Mouse (Mus musculus) midbrain, embryonic 11.5 days (tissue): ENCODE data around the gene Hdac9. TPM values are rescaled to one million over a fixed set of nuclear protein-coding genes. Genes with fewer than 3 reads are reported as not detected.

Source experiments
- ATAC-seq: fragments of 200-750 bp; cut with Nextera tagmentation; 2 replicates; pipeline ENCODE4 v1.8.0; 2017; ENCODE audit warnings: moderate TSS enrichment, moderate library complexity; ENCODE audit not compliant: low FRiP score
- DNase-seq: peaks from one replicate; pipeline ENCODE4 v3.0.0; 2015; ENCODE audit warnings: low spot score; ENCODE audit errors: missing footprints
- H3K27ac ChIP-seq: fragments of 300-500 bp; sonication (generic); 2 replicates; pipeline ENCODE4 v1.5.1; 2014; ENCODE audit warnings: low read depth, low read length
- H3K27me3 ChIP-seq: fragments of 300-500 bp; sonication (generic); 2 replicates; pipeline ENCODE4 v1.6.1; 2014; ENCODE audit warnings: mild to moderate bottlenecking, low read length, moderate library complexity, mixed read lengths; ENCODE audit not compliant: control insufficient read depth, insufficient read depth
- H3K36me3 ChIP-seq: fragments of 300-500 bp; sonication (generic); 2 replicates; pipeline ENCODE4 v1.6.1; 2014; ENCODE audit warnings: mild to moderate bottlenecking, low read length, moderate library complexity, mixed read lengths; ENCODE audit not compliant: control insufficient read depth, insufficient read depth
- H3K4me1 ChIP-seq: fragments of 300-500 bp; sonication (generic); 2 replicates; pipeline ENCODE4 v1.6.1; 2014; ENCODE audit warnings: low read length; ENCODE audit not compliant: control insufficient read depth, insufficient read depth
- H3K4me2 ChIP-seq: fragments of 300-500 bp; sonication (generic); 2 replicates; pipeline ENCODE4 v1.6.1; 2014; ENCODE audit warnings: mild to moderate bottlenecking, moderate library complexity
- H3K4me3 ChIP-seq: fragments of 300-500 bp; sonication (generic); 2 replicates; pipeline ENCODE4 v1.5.1; 2014; ENCODE audit warnings: low read depth, low read length
- H3K9ac ChIP-seq: fragments of 300-500 bp; sonication (generic); 2 replicates; pipeline ENCODE4 v1.6.1; 2014; ENCODE audit warnings: low read length
- H3K9me3 ChIP-seq: fragments of 300-500 bp; sonication (generic); 2 replicates; pipeline ENCODE4 v1.6.1; 2016; ENCODE audit warnings: low read length; ENCODE audit not compliant: control insufficient read depth
- WGBS: fragments of 180-500 bp; shearing (Covaris S2); extraction: QIAGEN DNeasy Blood & Tissue Kit; methylation state at CpG from one replicate; pipeline ENCODE4 v1.1.7; 2014; 5-methylcytosine and 5-hydroxymethylcytosine counted together
- polyA plus RNA-seq: library from polyadenylated mRNA; unstranded; fragments of >200 nt; fragmentation: Nextera tagmentation; extraction: Ambion mirVana; gene quantifications from 2 replicates; pipeline ENCODE4 v1.2.1, GENCODE M21; 2014

Gene Hdac9
- polyA plus RNA-seq, 1 experiment from 2014 or later: 14.1 TPM

- H3K4me1 ChIP-seq: no peaks in the 10 kb centered on the region; the same call in 1 of the 2 replicates
- WGBS: 69% methylated on average over 5 of the region's 5 CpGs
- H3K36me3 ChIP-seq: no peaks in the 10 kb centered on the region
- no peaks in the 10 kb centered on the region for H3K9me3 ChIP-seq
- no peak overlapping the region for H3K4me3 ChIP-seq
- H3K4me2 ChIP-seq: no peak overlapping the region
- H3K27me3 ChIP-seq: no peaks in the 10 kb centered on the region
- no peak for DNase-seq
- no peak overlapping the region for H3K9ac ChIP-seq
- ATAC-seq: no peak
- H3K27ac ChIP-seq: no peak overlapping the region
Measured at GRCm38 (mm10) chr12:34774071-34774470, 142.8 kb downstream of the Hdac9 start.

GRCm38 (mm10) chr12:34767226-34767775, 149.6 kb downstream of the Hdac9 start:
- no peaks in the 10 kb centered on the region for H3K27me3 ChIP-seq
- ATAC-seq: no peak
- 79% methylated on average over 6 of the region's 6 CpGs for WGBS
- no peaks in the 10 kb centered on the region for H3K4me1 ChIP-seq
- no peak overlapping the region for H3K27ac ChIP-seq
- no peak overlapping the region for H3K4me2 ChIP-seq
- H3K36me3 ChIP-seq: no peaks in the 10 kb centered on the region
- DNase-seq: no peak
- H3K9ac ChIP-seq: no peak overlapping the region
- no peak overlapping the region for H3K4me3 ChIP-seq
- no peaks in the 10 kb centered on the region for H3K9me3 ChIP-seq

DNA sequence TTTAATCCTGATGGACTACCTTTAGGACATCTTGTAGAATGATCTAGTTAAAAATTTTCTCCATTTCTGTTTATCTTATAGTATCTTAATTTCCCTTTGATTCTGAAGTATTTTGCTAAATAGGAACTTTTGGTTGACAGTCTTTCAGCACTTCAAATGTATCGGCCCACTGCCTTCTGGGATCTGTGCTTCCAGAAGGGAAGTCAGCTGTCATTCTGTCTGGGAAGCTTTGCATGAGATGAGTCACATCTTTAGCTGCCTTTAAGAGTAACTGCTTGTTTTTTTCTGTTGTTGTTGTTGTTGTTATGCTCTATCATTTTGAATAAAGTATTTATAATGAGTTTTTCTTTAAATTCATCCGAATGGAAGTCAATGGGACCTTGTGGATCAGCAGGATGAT, 169.6 kb downstream of the Hdac9 start:
- 79% methylated on average over 2 of the region's 2 CpGs for WGBS
- no peaks in the 10 kb centered on the region for H3K9me3 ChIP-seq
- no peaks in the 10 kb centered on the region for H3K36me3 ChIP-seq
- H3K27me3 ChIP-seq: no peaks in the 10 kb centered on the region
- no peaks in the 10 kb centered on the region for H3K4me1 ChIP-seq
- H3K4me3 ChIP-seq: no peak overlapping the region
- no peak overlapping the region for H3K9ac ChIP-seq
- DNase-seq: no peak
- H3K4me2 ChIP-seq: no peak overlapping the region
- H3K27ac ChIP-seq: no peak overlapping the region
- no peak for ATAC-seq

GRCm38 (mm10) chr12:34725204-34725603, 191.7 kb downstream of the Hdac9 start:
- no peak overlapping the region for H3K4me3 ChIP-seq
- no peaks in the 10 kb centered on the region for H3K9me3 ChIP-seq
- H3K27me3 ChIP-seq: no peaks in the 10 kb centered on the region
- no peaks in the 10 kb centered on the region for H3K4me1 ChIP-seq
- H3K9ac ChIP-seq: no peak overlapping the region
- WGBS: 61% methylated on average over 5 of the region's 5 CpGs
- DNase-seq: no peak
- H3K36me3 ChIP-seq: no peaks in the 10 kb centered on the region
- H3K4me2 ChIP-seq: no peak overlapping the region
- ATAC-seq: no peak
- H3K27ac ChIP-seq: no peak overlapping the region

DNA sequence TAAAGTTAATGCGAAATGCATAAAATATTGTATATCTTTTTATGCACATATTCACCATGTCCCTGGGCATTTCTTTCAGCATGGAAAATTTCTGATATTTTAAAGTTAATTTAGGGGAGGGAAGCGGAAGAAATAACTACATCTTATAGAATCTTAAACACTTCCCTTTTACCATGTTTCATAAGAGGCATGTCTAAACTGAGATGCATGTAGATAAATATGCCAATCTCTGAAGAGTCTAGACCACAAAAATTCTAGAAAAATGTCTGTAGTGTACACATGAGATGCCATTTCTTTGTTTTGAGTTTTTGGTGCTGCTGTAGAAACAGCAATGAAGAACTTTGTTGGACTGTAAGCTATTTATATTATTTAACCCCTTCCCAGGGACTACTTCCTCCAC, 192.6 kb downstream of the Hdac9 start:
- Histone ChIP-seq H3K36me3 (no peaks in the 10 kb centered on the region), H3K27ac (no peak overlapping the region), H3K9ac (no peak overlapping the region), H3K4me1 (no peaks in the 10 kb centered on the region), H3K4me2 (no peak overlapping the region), H3K27me3 (no peaks in the 10 kb centered on the region), H3K9me3 (no peaks in the 10 kb centered on the region), H3K4me3 (no peak overlapping the region)
- ATAC-seq: no peak
- no peak for DNase-seq
- 88% methylated on average over 2 of the region's 2 CpGs for WGBS

DNA sequence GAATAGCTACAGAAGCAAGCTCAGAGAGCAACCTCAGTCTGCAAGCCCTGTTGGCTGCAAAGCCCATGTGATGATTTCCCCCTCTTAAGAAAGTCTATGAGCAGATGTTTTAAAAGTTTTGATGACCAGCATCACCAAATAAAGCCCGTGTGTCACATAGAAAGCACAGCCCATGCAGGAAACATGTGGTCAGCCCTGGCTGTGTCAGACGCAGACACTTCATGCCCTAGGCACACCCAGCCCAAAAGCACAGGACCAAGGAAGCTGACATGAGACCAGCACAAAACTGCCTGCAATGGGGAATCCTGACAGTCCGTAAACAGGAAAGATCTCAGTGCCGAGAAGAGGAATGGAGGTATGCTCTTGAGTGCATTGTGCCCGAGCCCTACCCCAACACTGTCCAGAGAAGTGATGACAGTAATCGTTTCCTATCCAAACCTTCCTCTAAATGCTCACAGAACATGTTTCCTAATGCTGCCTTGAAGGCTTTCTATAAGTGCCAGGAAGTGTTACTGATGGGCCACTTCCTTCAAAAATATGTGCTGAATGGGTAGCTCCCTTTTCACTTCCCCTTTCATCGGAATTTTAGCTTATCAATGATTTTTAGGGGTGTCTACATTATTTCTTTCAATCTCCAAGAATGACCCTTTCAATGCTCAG, 193.9 kb downstream of the Hdac9 start:
- Histone ChIP-seq H3K27me3 (no peaks in the 10 kb centered on the region), H3K4me1 (no peaks in the 10 kb centered on the region), H3K9me3 (no peaks in the 10 kb centered on the region), H3K36me3 (no peaks in the 10 kb centered on the region), H3K9ac (no peak overlapping the region), H3K4me2 (no peak overlapping the region), H3K4me3 (no peak overlapping the region), H3K27ac (no peak overlapping the region)
- DNase-seq: no peak
- WGBS: 85% methylated on average over 7 of the region's 7 CpGs
- no peak for ATAC-seq

GRCm38 (mm10) chr12:34720906-34721305, 196.0 kb downstream of the Hdac9 start:
- DNase-seq: no peak
- Histone ChIP-seq H3K4me1 (no peaks in the 10 kb centered on the region), H3K27ac (no peak overlapping the region), H3K4me3 (no peak overlapping the region), H3K9me3 (no peaks in the 10 kb centered on the region), H3K9ac (no peak overlapping the region), H3K36me3 (no peaks in the 10 kb centered on the region), H3K27me3 (no peaks in the 10 kb centered on the region), H3K4me2 (no peak overlapping the region)
- WGBS: 69% methylated on average over 2 of the region's 2 CpGs
- no peak for ATAC-seq

DNA sequence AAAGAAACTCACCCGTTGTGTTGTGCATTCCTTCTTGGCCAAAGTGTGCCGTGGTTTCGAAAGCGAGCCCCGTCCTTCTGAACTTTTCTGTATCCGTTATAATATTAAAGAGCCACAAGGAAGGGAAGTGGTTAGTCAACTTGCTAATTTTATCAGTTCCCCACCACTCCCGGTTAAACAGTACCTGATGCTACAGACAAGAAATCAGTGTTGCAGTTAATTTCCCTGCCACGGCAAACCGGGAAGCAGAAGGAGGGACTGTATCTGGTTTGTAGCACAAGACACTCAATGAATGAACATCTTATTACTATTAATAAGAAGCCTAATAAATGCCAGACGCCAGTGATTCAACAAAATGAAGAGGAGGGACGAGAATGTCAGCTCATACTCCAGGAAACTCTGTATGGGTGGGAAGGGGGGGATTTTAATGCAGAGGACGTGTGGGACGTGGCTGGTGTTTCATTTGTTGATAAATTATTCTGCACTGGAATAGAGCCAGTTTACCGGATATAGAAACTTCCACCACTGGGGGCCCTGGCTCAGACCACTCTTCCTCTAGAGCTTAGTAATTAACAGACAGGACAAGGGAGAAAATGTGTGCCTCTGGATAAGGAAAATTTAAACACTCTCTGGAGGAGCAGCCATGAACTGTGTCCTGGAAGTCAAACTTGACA, 202.5 kb downstream of the Hdac9 start:
- Histone ChIP-seq H3K9ac (no peak overlapping the region), H3K36me3 (no peaks in the 10 kb centered on the region), H3K4me2 (no peak overlapping the region), H3K27me3 (no peaks in the 10 kb centered on the region), H3K4me1 (no peaks in the 10 kb centered on the region), H3K9me3 (no peaks in the 10 kb centered on the region), H3K27ac (no peak overlapping the region), H3K4me3 (no peak overlapping the region)
- DNase-seq: no peak
- ATAC-seq: no peak
- WGBS: 78% methylated on average over 14 of the region's 14 CpGs

DNA sequence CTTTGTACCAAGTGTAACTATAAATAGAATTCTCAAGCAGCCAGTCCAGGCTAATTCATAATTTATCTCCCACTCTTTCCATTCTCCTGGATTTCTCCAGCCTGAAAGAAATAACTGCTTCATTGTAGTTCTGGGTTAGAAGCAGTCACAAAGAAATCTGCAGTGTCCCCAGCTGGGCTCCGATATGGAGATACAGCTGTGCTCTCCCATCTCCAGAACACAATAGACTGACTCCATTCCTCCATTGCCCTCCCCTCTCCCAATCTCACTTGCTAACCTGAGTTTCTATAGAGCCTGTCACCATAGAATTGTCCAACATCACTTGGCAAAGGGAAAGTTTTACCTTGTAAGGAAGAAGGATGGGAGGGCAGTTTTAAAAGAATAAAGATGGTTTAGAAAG, 218.9 kb downstream of the Hdac9 start:
- Histone ChIP-seq H3K4me2 (no peak overlapping the region), H3K27ac (no peak overlapping the region), H3K4me3 (no peak overlapping the region), H3K36me3 (no peaks in the 10 kb centered on the region), H3K4me1 (no peaks in the 10 kb centered on the region), H3K9ac (no peak overlapping the region), H3K9me3 (no peaks in the 10 kb centered on the region), H3K27me3 (no peaks in the 10 kb centered on the region)
- ATAC-seq (no peak), DNase-seq (no peak)
- WGBS: 52% methylated on average over 1 of the region's 1 CpGs
